Mouse (Mus musculus) intestine, embryonic 16.5 days (tissue): ENCODE results near the gene Rtp4. TPM values are rescaled to one million over a fixed set of nuclear protein-coding genes. Genes with fewer than 3 reads are reported as not detected.

ENCODE experiments used
- ATAC-seq: fragments of 200-750 bp; cut with Nextera tagmentation; 2 replicates; pipeline ENCODE4 v1.8.0; 2017; ENCODE audit warnings: moderate TSS enrichment, moderate library complexity
- H3K27ac ChIP-seq: fragments of 300-500 bp; sonication (generic); 2 replicates; pipeline ENCODE4 v1.5.1; 2014; ENCODE audit warnings: mild to moderate bottlenecking, low read length
- H3K27me3 ChIP-seq: fragments of 300-500 bp; sonication (generic); replicated peaks from 2 replicates; pipeline ENCODE4 v1.6.1; 2014; ENCODE audit warnings: low read length, control low read depth, mixed read lengths; ENCODE audit not compliant: control insufficient read depth, insufficient read depth
- H3K36me3 ChIP-seq: fragments of 300-500 bp; sonication (generic); 2 replicates; pipeline ENCODE4 v1.6.1; 2014; ENCODE audit warnings: low read length, control low read depth; ENCODE audit not compliant: control insufficient read depth, insufficient read depth
- H3K4me1 ChIP-seq: fragments of 300-500 bp; sonication (generic); 2 replicates; pipeline ENCODE4 v1.6.1; 2014; ENCODE audit warnings: low read length, control low read depth, mixed read lengths; ENCODE audit not compliant: control insufficient read depth, insufficient read depth
- H3K4me2 ChIP-seq: fragments of 300-500 bp; sonication (generic); 2 replicates; pipeline ENCODE4 v1.6.1; 2014; ENCODE audit warnings: low read depth, low read length, control low read depth
- H3K4me3 ChIP-seq: fragments of 300-500 bp; sonication (generic); 2 replicates; pipeline ENCODE4 v1.5.1; 2014; ENCODE audit warnings: mild to moderate bottlenecking, low read length
- H3K9ac ChIP-seq: fragments of 300-500 bp; sonication (generic); 2 replicates; pipeline ENCODE4 v1.6.1; 2014; ENCODE audit warnings: low read depth, low read length
- H3K9me3 ChIP-seq: fragments of 300-500 bp; sonication (generic); 2 replicates; pipeline ENCODE4 v1.6.1; 2016; ENCODE audit warnings: low read length, control low read depth; ENCODE audit not compliant: control insufficient read depth
- WGBS: fragments of 180-500 bp; shearing (Covaris S2); extraction: QIAGEN DNeasy Blood & Tissue Kit; methylation state at CpG from one replicate; pipeline ENCODE4 v1.1.7; 2014; 5-methylcytosine and 5-hydroxymethylcytosine counted together
- polyA plus RNA-seq: library from polyadenylated mRNA; unstranded; fragments of >200 nt; fragmentation: Nextera tagmentation; extraction: Ambion mirVana; gene quantifications from 2 replicates; pipeline ENCODE4 v1.2.1, GENCODE M21; 2015

The Rtp4 gene
- polyA plus RNA-seq, 1 experiment from 2014 or later = 7.0 TPM

GRCm38 (mm10) chr16:23550981-23551582 lies 31.0 kb downstream of the Rtp4 start:
- Histone ChIP-seq H3K4me2 (no peak overlapping the region), H3K4me3 (no peak overlapping the region), H3K4me1 (no peaks in the 10 kb centered on the region), H3K9ac (no peak overlapping the region), H3K27ac (no peak overlapping the region), H3K9me3 (no peaks in the 10 kb centered on the region), H3K27me3 (no peaks in the 10 kb centered on the region), H3K36me3 (no peaks in the 10 kb centered on the region)
- ATAC-seq = no peak
- WGBS = 84% methylated on average over 18 of the region's 18 CpGs

GRCm38 (mm10) chr16:23554673-23555072 lies 34.6 kb downstream of the Rtp4 start:
- Histone ChIP-seq H3K9ac (no peak overlapping the region), H3K9me3 (no peaks in the 10 kb centered on the region), H3K27me3 (no peaks in the 10 kb centered on the region), H3K4me1 (no peaks in the 10 kb centered on the region), H3K4me2 (no peak overlapping the region), H3K4me3 (no peak overlapping the region), H3K36me3 (no peaks in the 10 kb centered on the region), H3K27ac (no peak overlapping the region)
- 66% methylated on average over 5 of the region's 5 CpGs for WGBS
- no peak for ATAC-seq

GRCm38 (mm10) chr16:23557195-23557594 lies 37.1 kb downstream of the Rtp4 start:
- no peak overlapping the region for H3K9ac ChIP-seq
- H3K9me3 ChIP-seq = no peaks in the 10 kb centered on the region
- H3K36me3 ChIP-seq = no peaks in the 10 kb centered on the region
- no peak overlapping the region for H3K4me3 ChIP-seq
- WGBS = 85% methylated on average over 5 of the region's 5 CpGs
- no peaks in the 10 kb centered on the region for H3K4me1 ChIP-seq
- no peaks in the 10 kb centered on the region for H3K27me3 ChIP-seq
- no peak overlapping the region for H3K27ac ChIP-seq
- no peak for ATAC-seq
- no peak overlapping the region for H3K4me2 ChIP-seq

GRCm38 (mm10) chr16:23557669-23558068 lies 37.6 kb downstream of the Rtp4 start:
- WGBS = 83% methylated on average over 2 of the region's 2 CpGs
- H3K27ac ChIP-seq = no peak overlapping the region
- no peak overlapping the region for H3K4me3 ChIP-seq
- H3K9ac ChIP-seq = no peak overlapping the region
- ATAC-seq = no peak
- H3K9me3 ChIP-seq = no peaks in the 10 kb centered on the region
- no peak overlapping the region for H3K4me2 ChIP-seq
- H3K4me1 ChIP-seq = no peaks in the 10 kb centered on the region
- no peaks in the 10 kb centered on the region for H3K27me3 ChIP-seq
- H3K36me3 ChIP-seq = no peaks in the 10 kb centered on the region

- 58% methylated on average over 4 of the region's 4 CpGs for WGBS
- Histone ChIP-seq H3K4me3 (no peak overlapping the region), H3K4me1 (no peaks in the 10 kb centered on the region), H3K4me2 (no peak overlapping the region), H3K27me3 (no peaks in the 10 kb centered on the region), H3K27ac (no peak overlapping the region), H3K9ac (no peak overlapping the region), H3K9me3 (no peaks in the 10 kb centered on the region), H3K36me3 (no peaks in the 10 kb centered on the region)
- ATAC-seq = no peak
Observed at GRCm38 (mm10) chr16:23568369-23568958, 48.4 kb downstream of the Rtp4 start.

- no peaks in the 10 kb centered on the region for H3K4me1 ChIP-seq
- no peak for ATAC-seq
- no peak overlapping the region for H3K9ac ChIP-seq
- no peak overlapping the region for H3K27ac ChIP-seq
- no peaks in the 10 kb centered on the region for H3K36me3 ChIP-seq
- H3K27me3 ChIP-seq = no peaks in the 10 kb centered on the region
- no peak overlapping the region for H3K4me2 ChIP-seq
- no peaks in the 10 kb centered on the region for H3K9me3 ChIP-seq
- 80% methylated on average over 2 of the region's 2 CpGs for WGBS
- no peak overlapping the region for H3K4me3 ChIP-seq
Observed at GRCm38 (mm10) chr16:23574561-23574960, 54.5 kb downstream of the Rtp4 start.

- peaks cover 3% of the 10 kb centered on the region; the same call in 1 of the 2 replicates for H3K9me3 ChIP-seq
- H3K9ac ChIP-seq = no peak overlapping the region
- H3K4me1 ChIP-seq = no peaks in the 10 kb centered on the region
- ATAC-seq = no peak
- H3K36me3 ChIP-seq = no peaks in the 10 kb centered on the region
- no peak overlapping the region for H3K4me2 ChIP-seq
- H3K27me3 ChIP-seq = no peaks in the 10 kb centered on the region
- WGBS = 77% methylated on average over 5 of the region's 5 CpGs
- H3K4me3 ChIP-seq = no peak overlapping the region
- H3K27ac ChIP-seq = no peak overlapping the region
Observed at GRCm38 (mm10) chr16:23591119-23592105, 71.3 kb downstream of the Rtp4 start.

GRCm38 (mm10) chr16:23592501-23592900 lies 72.4 kb downstream of the Rtp4 start:
- Histone ChIP-seq H3K9me3 (peaks cover 3% of the 10 kb centered on the region; the same call in 1 of the 2 replicates), H3K27me3 (no peaks in the 10 kb centered on the region), H3K36me3 (no peaks in the 10 kb centered on the region), H3K4me3 (no peak overlapping the region), H3K9ac (no peak overlapping the region), H3K27ac (no peak overlapping the region), H3K4me1 (no peaks in the 10 kb centered on the region), H3K4me2 (no peak overlapping the region)
- no peak for ATAC-seq

- H3K27ac ChIP-seq = no peak overlapping the region
- H3K9ac ChIP-seq = no peak overlapping the region
- no peak overlapping the region for H3K4me2 ChIP-seq
- no peaks in the 10 kb centered on the region for H3K36me3 ChIP-seq
- no peaks in the 10 kb centered on the region for H3K27me3 ChIP-seq
- WGBS = 87% methylated on average over 3 of the region's 3 CpGs
- no peaks in the 10 kb centered on the region for H3K9me3 ChIP-seq
- ATAC-seq = no peak
- no peak overlapping the region for H3K4me3 ChIP-seq
- no peaks in the 10 kb centered on the region for H3K4me1 ChIP-seq
Observed at GRCm38 (mm10) chr16:23596696-23597095, 76.6 kb downstream of the Rtp4 start.
